Mouse (Mus musculus) cerebellum, adult 2 months (tissue): ENCODE results near the gene Dgkb. TPM values are rescaled to one million over a fixed set of nuclear protein-coding genes. Genes with fewer than 3 reads are reported as not detected.

Experiments
- DNase-seq, 2 experiments: peaks; one replicate each; pipeline ENCODE4 v3.0.0; 2021
- H3K27ac ChIP-seq: fragments of 200-500 bp; 2 replicates; pipeline ENCODE4 v1.5.1; 2012; ENCODE audit warnings: low read length, control low read depth, inconsistent platforms; ENCODE audit not compliant: insufficient read depth
- H3K27me3 ChIP-seq: fragments of 200-500 bp; 2 replicates; pipeline ENCODE4 v1.6.1; 2012; ENCODE audit warnings: inconsistent platforms, mild to moderate bottlenecking, low read length, moderate library complexity; ENCODE audit not compliant: control insufficient read depth, insufficient read depth
- H3K4me1 ChIP-seq: fragments of 200-500 bp; 2 replicates; pipeline ENCODE4 v1.6.1; 2011; ENCODE audit warnings: low read length; ENCODE audit not compliant: control insufficient read depth, insufficient read depth
- H3K4me3 ChIP-seq: fragments of 200-500 bp; replicated peaks from 2 replicates; pipeline ENCODE3; 2011; ENCODE audit warnings: mild to moderate bottlenecking, low read depth, low read length, control low read depth; ENCODE audit not compliant: insufficient read depth
- CTCF ChIP-seq: fragments of 200-500 bp; IDR thresholded peaks from 2 replicates; pipeline ENCODE4 v1.5.1; 2011; ENCODE audit warnings: low read depth, mild to moderate bottlenecking, control low read depth, low read length, moderate library complexity, borderline replicate concordance; ENCODE audit not compliant: insufficient read depth
- POLR2A ChIP-seq: fragments of 200-500 bp; IDR thresholded peaks from 2 replicates; pipeline ENCODE4 v1.6.1; 2011; ENCODE audit warnings: low read length, control low read depth, borderline replicate concordance; ENCODE audit not compliant: insufficient read depth
- WGBS: fragments of 180-500 bp; shearing (Covaris S2); methylation state at CpG from one replicate; pipeline ENCODE4 v1.1.7; 2018; 5-methylcytosine and 5-hydroxymethylcytosine counted together
- polyA plus RNA-seq: library from polyadenylated mRNA; depleted of rRNA; stranded (reverse); fragments of >200 nt; gene quantifications from 2 replicates; pipeline ENCODE4 v1.2.3, GENCODE M21; 2012

Dgkb gene
- polyA plus RNA-seq, 1 experiment, result 13.4 TPM

- Histone ChIP-seq H3K4me3 (peak overlapping the region; percentile 71), H3K4me1 (no peaks in the 10 kb centered on the region), H3K27ac (0 out of 2 replicates have a peak overlapping the region, but pooled peaks have one; percentile 22), H3K27me3 (no peaks in the 10 kb centered on the region)
- 2% methylated on average over 25 of the region's 26 CpGs for WGBS
- peak; percentile 69 to 70 for DNase-seq
- no peak for TF ChIP-seq CTCF
- no peak for TF ChIP-seq POLR2A
Observed at GRCm38 (mm10) chr12:37880042-37881017, 62.8 kb downstream of the Dgkb start.

DNA sequence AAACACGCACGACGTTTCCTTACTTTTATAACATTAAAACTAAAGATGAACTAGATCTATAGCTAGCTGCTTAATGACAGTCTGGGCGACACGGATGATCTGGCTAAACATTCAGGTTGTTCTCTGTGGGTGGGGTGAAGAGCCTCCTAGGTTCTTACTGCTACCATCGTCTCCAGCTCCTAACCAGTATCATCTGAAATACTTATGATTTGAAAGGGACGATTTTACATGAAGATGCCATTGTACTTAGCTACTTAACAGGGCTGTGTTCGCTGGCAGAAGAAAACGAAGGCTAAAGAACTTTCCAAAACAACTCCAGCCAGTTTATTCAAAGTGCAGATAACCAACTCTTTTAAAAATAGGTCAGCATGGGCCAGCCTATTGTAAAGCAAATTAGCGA, 63.9 kb downstream of the Dgkb start:
- H3K4me1 ChIP-seq, result no peaks in the 10 kb centered on the region
- no peak for TF ChIP-seq CTCF
- no peak for TF ChIP-seq POLR2A
- H3K4me3 ChIP-seq, result peak overlapping the region; percentile 71
- H3K27me3 ChIP-seq, result no peaks in the 10 kb centered on the region
- DNase-seq, result peak; percentile 10 to 24
- 11% methylated on average over 10 of the region's 10 CpGs for WGBS
- no peak overlapping the region for H3K27ac ChIP-seq

GRCm38 (mm10) chr12:37882796-37883195, 65.3 kb downstream of the Dgkb start:
- H3K4me1 ChIP-seq, result no peaks in the 10 kb centered on the region
- no peaks in the 10 kb centered on the region for H3K27me3 ChIP-seq
- DNase-seq, result no peak
- no peak overlapping the region for H3K27ac ChIP-seq
- TF ChIP-seq CTCF (no peak), POLR2A (no peak)
- H3K4me3 ChIP-seq, result no peak overlapping the region
- WGBS, result 68% methylated on average over 1 of the region's 1 CpGs

DNA sequence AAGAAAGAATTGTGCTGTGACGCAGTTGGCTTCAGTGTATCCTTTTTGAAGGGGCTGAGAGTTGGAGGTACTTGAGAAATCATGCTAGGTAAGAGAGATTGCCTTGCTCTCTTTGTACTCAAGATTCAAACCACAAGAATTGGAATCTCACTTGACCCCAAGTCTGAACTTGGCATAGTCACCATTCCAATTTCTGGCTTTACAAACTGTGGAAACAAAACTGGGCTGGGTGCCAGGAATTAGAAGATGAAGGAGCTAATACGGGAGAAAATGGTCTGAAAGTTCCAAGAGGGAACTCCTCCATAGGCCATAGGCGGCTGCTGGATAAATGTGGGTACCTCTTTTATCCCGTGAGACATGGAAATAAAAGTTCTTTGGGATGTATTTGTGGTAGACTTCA, 66.3 kb downstream of the Dgkb start:
- H3K4me3 ChIP-seq, result no peak overlapping the region
- WGBS, result 66% methylated on average over 4 of the region's 4 CpGs
- no peaks in the 10 kb centered on the region for H3K4me1 ChIP-seq
- TF ChIP-seq CTCF (no peak), POLR2A (no peak)
- H3K27ac ChIP-seq, result no peak overlapping the region
- no peaks in the 10 kb centered on the region for H3K27me3 ChIP-seq
- DNase-seq, result no peak

DNA sequence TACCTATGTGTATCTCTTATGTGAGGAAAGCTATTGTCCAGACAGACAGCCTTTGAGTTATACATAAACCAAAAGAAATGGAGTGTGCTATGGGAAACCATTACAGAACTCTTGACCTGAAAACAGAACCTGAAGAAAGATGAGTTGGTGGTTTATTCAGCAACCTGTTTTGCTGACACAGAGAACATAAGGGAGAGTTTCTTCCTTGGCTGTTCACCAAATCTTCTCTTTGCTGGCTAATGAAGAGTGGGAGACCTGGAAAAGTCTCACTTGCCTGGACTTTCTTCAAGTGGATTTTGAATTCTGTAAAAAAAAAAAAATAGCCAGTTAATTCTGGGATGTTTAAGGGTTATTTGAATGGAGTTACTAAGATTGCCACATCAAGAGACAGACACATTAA, 71.1 kb downstream of the Dgkb start:
- no peaks in the 10 kb centered on the region for H3K4me1 ChIP-seq
- no peak for DNase-seq
- no peaks in the 10 kb centered on the region for H3K27me3 ChIP-seq
- no peak overlapping the region for H3K27ac ChIP-seq
- TF ChIP-seq POLR2A, result no peak
- no peak for TF ChIP-seq CTCF
- no peak overlapping the region for H3K4me3 ChIP-seq

- H3K27ac ChIP-seq, result no peak overlapping the region
- H3K4me1 ChIP-seq, result no peaks in the 10 kb centered on the region
- H3K27me3 ChIP-seq, result no peaks in the 10 kb centered on the region
- WGBS, result 43% methylated on average over 4 of the region's 4 CpGs
- H3K4me3 ChIP-seq, result no peak overlapping the region
- peak in 1 of 2 experiments; percentile 26 for DNase-seq
- TF ChIP-seq CTCF, result no peak
- TF ChIP-seq POLR2A, result no peak
Observed at GRCm38 (mm10) chr12:37889431-37889830, 71.9 kb downstream of the Dgkb start.

DNA sequence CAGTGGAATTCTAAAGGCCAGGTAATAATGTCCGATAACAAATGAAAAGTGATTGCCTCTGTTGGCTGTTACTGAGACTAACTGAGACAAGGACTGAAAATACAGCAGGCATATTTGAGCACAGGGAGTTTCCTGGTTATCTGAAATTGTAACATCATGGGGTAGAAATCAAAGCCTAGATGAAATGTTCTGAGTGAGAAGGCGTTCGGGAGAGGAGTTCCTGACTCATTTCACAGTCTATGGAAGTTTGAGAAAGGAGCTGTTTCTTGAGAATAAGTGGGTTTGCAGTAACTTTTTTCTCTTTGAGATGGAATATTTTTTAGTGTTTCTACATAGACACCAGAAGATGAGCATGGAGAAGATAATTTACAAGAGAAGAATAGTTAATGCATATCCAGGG, 73.8 kb downstream of the Dgkb start:
- WGBS, result 91% methylated on average over 3 of the region's 3 CpGs
- no peak overlapping the region for H3K4me3 ChIP-seq
- TF ChIP-seq POLR2A (no peak), CTCF (no peak)
- no peaks in the 10 kb centered on the region for H3K27me3 ChIP-seq
- no peak for DNase-seq
- H3K4me1 ChIP-seq, result no peaks in the 10 kb centered on the region
- no peak overlapping the region for H3K27ac ChIP-seq

DNA sequence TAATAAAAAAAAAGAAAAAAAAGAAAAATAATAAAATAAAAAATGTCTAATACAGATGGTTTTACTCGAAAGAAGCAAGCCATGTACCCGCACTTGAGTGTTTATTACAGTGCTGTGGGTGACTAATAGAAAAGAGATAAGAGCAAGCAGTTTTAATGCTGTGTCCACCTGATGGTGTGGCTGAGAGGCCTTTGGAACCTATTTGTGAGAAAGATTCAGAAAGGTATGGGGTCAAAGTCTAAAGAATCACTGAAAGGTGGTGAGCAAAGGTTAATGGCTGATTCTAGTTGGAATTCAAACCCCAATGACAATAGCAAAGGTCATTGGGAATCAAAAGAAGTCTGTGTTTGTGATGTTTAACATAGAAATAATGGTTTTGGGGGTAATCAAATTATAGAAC, 124.6 kb downstream of the Dgkb start:
- 99% methylated on average over 2 of the region's 2 CpGs for WGBS
- H3K27me3 ChIP-seq, result no peaks in the 10 kb centered on the region
- TF ChIP-seq POLR2A (no peak), CTCF (no peak)
- H3K4me3 ChIP-seq, result no peak overlapping the region
- DNase-seq, result no peak
- H3K27ac ChIP-seq, result no peak overlapping the region
- no peaks in the 10 kb centered on the region for H3K4me1 ChIP-seq
